Mouse (Mus musculus): Measurements from ENCODE around the gene Nudt16l1.

Gene Nudt16l1

GRCm38 (mm10) chr16:4938461-4938860 is at the start of gene Nudt16l1:
TSS of gene Nudt16l1 (plus strand) at chr16:4938761.
- in situ Hi-C loops (cut with MboI; ENCODE audit: unreplicated experiment in 2 of 2): no loop called here

GRCm38 (mm10) chr16:4890201-4890709 is 48.3 kb upstream of the Nudt16l1 start:
- in situ Hi-C loops (cut with MboI; ENCODE audit: unreplicated experiment in 2 of 2): no loop called here

- in situ Hi-C loops (cut with MboI; ENCODE audit: unreplicated experiment in 2 of 2): no loop called here
Measured at GRCm38 (mm10) chr16:4892171-4892570, 46.4 kb upstream of the Nudt16l1 start.

GRCm38 (mm10) chr16:4894201-4894908 is 44.2 kb upstream of the Nudt16l1 start:
- in situ Hi-C loops (cut with MboI; ENCODE audit: unreplicated experiment in 2 of 2): no loop called here

GRCm38 (mm10) chr16:4896249-4897027 is 42.1 kb upstream of the Nudt16l1 start:
- in situ Hi-C loops (cut with MboI; ENCODE audit: unreplicated experiment in 2 of 2): no loop called here

- in situ Hi-C loops (cut with MboI; ENCODE audit: unreplicated experiment in 2 of 2): no loop called here
Measured at GRCm38 (mm10) chr16:4897146-4897730, 41.3 kb upstream of the Nudt16l1 start.

GRCm38 (mm10) chr16:4898881-4899280 is 39.7 kb upstream of the Nudt16l1 start:
- in situ Hi-C loops (cut with MboI; ENCODE audit: unreplicated experiment in 2 of 2): no loop called here

GRCm38 (mm10) chr16:4899711-4900110 is 38.9 kb upstream of the Nudt16l1 start:
- in situ Hi-C loops (cut with MboI; ENCODE audit: unreplicated experiment in 2 of 2): loop anchor here in 1 of 2 experiments (25.0 kb wide), 1 partner anchor 237 kb away; no protein-coding TSS in a partner anchor

GRCm38 (mm10) chr16:4901167-4901566 is 37.4 kb upstream of the Nudt16l1 start:
- in situ Hi-C loops (cut with MboI; ENCODE audit: unreplicated experiment in 2 of 2): loop anchor here in 1 of 2 experiments (25.0 kb wide), 1 partner anchor 239 kb away; no protein-coding TSS in a partner anchor

- in situ Hi-C loops (cut with MboI; ENCODE audit: unreplicated experiment in 2 of 2): loop anchor here in 1 of 2 experiments (25.0 kb wide), 1 partner anchor 240 kb away; no protein-coding TSS in a partner anchor
Measured at GRCm38 (mm10) chr16:4902390-4902789, 36.2 kb upstream of the Nudt16l1 start.

- in situ Hi-C loops (cut with MboI; ENCODE audit: unreplicated experiment in 2 of 2): loop anchor here in 1 of 2 experiments (25.0 kb wide), 1 partner anchor 241 kb away; no protein-coding TSS in a partner anchor
Measured at GRCm38 (mm10) chr16:4903491-4904102, 35.0 kb upstream of the Nudt16l1 start.

GRCm38 (mm10) chr16:4904878-4905277 is 33.7 kb upstream of the Nudt16l1 start:
- in situ Hi-C loops (cut with MboI; ENCODE audit: unreplicated experiment in 2 of 2): loop anchor here in 1 of 2 experiments (25.0 kb wide), 1 partner anchor 243 kb away; no protein-coding TSS in a partner anchor

- in situ Hi-C loops (cut with MboI; ENCODE audit: unreplicated experiment in 2 of 2): loop anchor here in 1 of 2 experiments (25.0 kb wide), 1 partner anchor 243 kb away; no protein-coding TSS in a partner anchor
Measured at GRCm38 (mm10) chr16:4905591-4905990, 33.0 kb upstream of the Nudt16l1 start.

- in situ Hi-C loops (cut with MboI; ENCODE audit: unreplicated experiment in 2 of 2): loop anchor here in 1 of 2 experiments (25.0 kb wide), 1 partner anchor 244 kb away; no protein-coding TSS in a partner anchor
Measured at GRCm38 (mm10) chr16:4906559-4906958, 32.0 kb upstream of the Nudt16l1 start.

GRCm38 (mm10) chr16:4907386-4907785 is 31.2 kb upstream of the Nudt16l1 start:
- in situ Hi-C loops (cut with MboI; ENCODE audit: unreplicated experiment in 2 of 2): loop anchor here in 1 of 2 experiments (25.0 kb wide), 1 partner anchor 245 kb away; no protein-coding TSS in a partner anchor

GRCm38 (mm10) chr16:4907972-4908371 is 30.6 kb upstream of the Nudt16l1 start:
- in situ Hi-C loops (cut with MboI; ENCODE audit: unreplicated experiment in 2 of 2): loop anchor here in 1 of 2 experiments (25.0 kb wide), 1 partner anchor 246 kb away; no protein-coding TSS in a partner anchor

- in situ Hi-C loops (cut with MboI; ENCODE audit: unreplicated experiment in 2 of 2): loop anchor here (5.0 to 25.0 kb wide), 4 partner anchors 42 to 247 kb away; no protein-coding TSS in a partner anchor
Measured at GRCm38 (mm10) chr16:4909745-4910144, 28.8 kb upstream of the Nudt16l1 start.

- in situ Hi-C loops (cut with MboI; ENCODE audit: unreplicated experiment in 2 of 2): loop anchor here (5.0 to 25.0 kb wide), 4 partner anchors 43 to 248 kb away; no protein-coding TSS in a partner anchor
Measured at GRCm38 (mm10) chr16:4910758-4911157, 27.8 kb upstream of the Nudt16l1 start.

- in situ Hi-C loops (cut with MboI; ENCODE audit: unreplicated experiment in 2 of 2): loop anchor here (5.0 to 25.0 kb wide), 4 partner anchors 45 to 250 kb away; no protein-coding TSS in a partner anchor
Measured at GRCm38 (mm10) chr16:4912074-4912648, 26.4 kb upstream of the Nudt16l1 start.

Data from v-Abl transformed pro-B cells (cell line).